Mouse (Mus musculus) kidney, adult 2 months (tissue): ENCODE measurements at regions not wholly inside any gene's neighbourhood (a gene's known extent, or its start where the extent isn't known, plus 50 kb on each side); places are given as distances from the start of the nearest gene placed in this dataset.

Experiments used
- DNase-seq: peaks from one replicate; pipeline ENCODE4 v3.0.0; 2021
- H3K27ac ChIP-seq: fragments of 200-500 bp; 2 replicates; pipeline ENCODE4 v1.5.1; 2012; ENCODE audit warnings: low read depth, low read length, control low read depth, inconsistent platforms; ENCODE audit not compliant: insufficient read depth
- H3K27me3 ChIP-seq: fragments of 200-500 bp; replicated peaks from 2 replicates; pipeline ENCODE4 v1.6.1; 2012; ENCODE audit warnings: mild to moderate bottlenecking, moderate library complexity, low read length, inconsistent platforms; ENCODE audit not compliant: control insufficient read depth, insufficient read depth
- H3K36me3 ChIP-seq: fragments of 200-500 bp; 2 replicates; pipeline ENCODE4 v1.6.1; 2012; ENCODE audit warnings: mild to moderate bottlenecking, moderate library complexity, low read length, inconsistent platforms; ENCODE audit not compliant: control insufficient read depth, insufficient read depth
- H3K4me1 ChIP-seq: fragments of 200-500 bp; 2 replicates; pipeline ENCODE4 v1.6.1; 2011; ENCODE audit warnings: low read length; ENCODE audit not compliant: control insufficient read depth, insufficient read depth
- H3K4me3 ChIP-seq: fragments of 200-500 bp; 2 replicates; pipeline ENCODE4 v1.5.1; 2011; ENCODE audit warnings: mild to moderate bottlenecking, low read depth, low read length, control low read depth; ENCODE audit not compliant: insufficient read depth
- CTCF ChIP-seq: fragments of 200-500 bp; conservative IDR thresholded peaks from 2 replicates; pipeline ENCODE4 v1.5.1; 2011; ENCODE audit warnings: low read depth, mild to moderate bottlenecking, control low read depth, low read length, moderate library complexity, mixed read lengths; ENCODE audit not compliant: insufficient read depth, insufficient read length
- POLR2A ChIP-seq: fragments of 200-500 bp; IDR thresholded peaks from one replicate; pipeline ENCODE4 v1.6.1; 2011; ENCODE audit warnings: low read depth, low read length, control low read depth
- WGBS: fragments of 180-500 bp; shearing (Covaris S2); methylation state at CpG from one replicate; pipeline ENCODE4 v1.1.7; 2018; 5-methylcytosine and 5-hydroxymethylcytosine counted together

GRCm38 (mm10) chr10:39267236-39267635, 101.4 kb upstream of the Fyn start:
- DNase-seq = no peak
- H3K4me1 ChIP-seq = no peaks in the 10 kb centered on the region; the same call in 1 of the 2 replicates
- H3K4me3 ChIP-seq = no peak overlapping the region
- WGBS = 85% methylated on average over 6 of the region's 6 CpGs
- H3K36me3 ChIP-seq = no peaks in the 10 kb centered on the region
- H3K27me3 ChIP-seq = no peaks in the 10 kb centered on the region
- TF ChIP-seq POLR2A (no peak), CTCF (no peak)
- H3K27ac ChIP-seq = no peak overlapping the region

GRCm38 (mm10) chr10:39266482-39266881, 102.2 kb upstream of the Fyn start:
- Histone ChIP-seq H3K27me3 (no peaks in the 10 kb centered on the region), H3K4me1 (no peaks in the 10 kb centered on the region; the same call in 1 of the 2 replicates), H3K4me3 (no peak overlapping the region), H3K27ac (peak overlapping the region; percentile 59; the same call in 1 of the 2 replicates), H3K36me3 (no peaks in the 10 kb centered on the region)
- no peak for TF ChIP-seq POLR2A
- TF ChIP-seq CTCF = no peak
- DNase-seq = peak; percentile 91
- 34% methylated on average over 5 of the region's 5 CpGs for WGBS

DNA sequence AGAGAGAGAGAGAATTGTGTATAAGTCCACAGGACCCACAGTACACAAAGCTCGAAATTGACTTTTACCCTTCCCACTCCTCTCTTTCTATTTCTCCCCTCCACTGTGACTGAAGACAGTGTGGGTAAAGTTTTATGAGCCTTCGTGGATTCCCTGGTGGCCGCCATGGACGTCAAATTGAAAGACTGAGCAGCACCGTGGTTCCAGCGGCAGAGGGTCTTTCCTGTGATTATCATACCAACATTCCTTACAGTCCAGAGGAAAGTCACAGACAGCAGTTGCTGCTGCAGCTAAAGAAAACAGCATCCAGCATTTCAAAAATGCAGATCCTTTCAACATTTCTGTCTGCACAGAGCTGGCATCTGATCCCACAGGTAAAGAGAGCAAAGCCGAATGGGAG, 98.9 kb upstream of the Ccn6 start:
- H3K4me3 ChIP-seq = no peak overlapping the region
- no peaks in the 10 kb centered on the region; the same call in 1 of the 2 replicates for H3K4me1 ChIP-seq
- 29% methylated on average over 7 of the region's 7 CpGs for WGBS
- H3K27me3 ChIP-seq = no peaks in the 10 kb centered on the region
- TF ChIP-seq CTCF = no peak
- no peak for TF ChIP-seq POLR2A
- no peaks in the 10 kb centered on the region for H3K36me3 ChIP-seq
- H3K27ac ChIP-seq = no peak overlapping the region
- DNase-seq = no peak

GRCm38 (mm10) chr10:39261174-39262145, 97.9 kb upstream of the Ccn6 start:
- TF ChIP-seq CTCF (no peak), POLR2A (no peak)
- 71% methylated on average over 8 of the region's 8 CpGs for WGBS
- Histone ChIP-seq H3K27me3 (no peaks in the 10 kb centered on the region), H3K36me3 (no peaks in the 10 kb centered on the region), H3K27ac (no peak overlapping the region), H3K4me3 (no peak overlapping the region), H3K4me1 (no peaks in the 10 kb centered on the region; the same call in 1 of the 2 replicates)
- no peak for DNase-seq

DNA sequence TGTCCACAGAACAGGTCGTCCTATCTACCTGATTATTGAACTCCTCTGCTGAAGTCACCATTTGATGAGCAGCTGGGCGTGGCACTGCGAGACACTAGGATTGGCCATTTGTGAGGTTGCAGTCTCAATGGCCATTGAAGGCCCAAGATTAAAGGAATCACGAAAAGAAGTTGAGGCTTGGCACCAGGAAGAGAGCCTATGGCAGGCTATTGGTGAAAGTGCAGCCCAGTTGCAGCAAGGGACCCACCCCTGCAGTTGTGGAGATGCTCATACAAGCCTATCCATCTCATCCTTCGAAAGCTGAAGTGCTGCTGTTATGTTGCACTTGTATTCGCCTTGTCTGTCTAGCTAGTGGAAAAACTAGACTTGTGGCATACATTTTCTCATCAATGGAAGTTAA, 96.5 kb upstream of the Ccn6 start:
- Histone ChIP-seq H3K4me1 (no peaks in the 10 kb centered on the region), H3K27ac (no peak overlapping the region), H3K36me3 (no peaks in the 10 kb centered on the region), H3K4me3 (no peak overlapping the region), H3K27me3 (no peaks in the 10 kb centered on the region)
- TF ChIP-seq CTCF (no peak), POLR2A (no peak)
- 92% methylated on average over 6 of the region's 6 CpGs for WGBS
- no peak for DNase-seq

DNA sequence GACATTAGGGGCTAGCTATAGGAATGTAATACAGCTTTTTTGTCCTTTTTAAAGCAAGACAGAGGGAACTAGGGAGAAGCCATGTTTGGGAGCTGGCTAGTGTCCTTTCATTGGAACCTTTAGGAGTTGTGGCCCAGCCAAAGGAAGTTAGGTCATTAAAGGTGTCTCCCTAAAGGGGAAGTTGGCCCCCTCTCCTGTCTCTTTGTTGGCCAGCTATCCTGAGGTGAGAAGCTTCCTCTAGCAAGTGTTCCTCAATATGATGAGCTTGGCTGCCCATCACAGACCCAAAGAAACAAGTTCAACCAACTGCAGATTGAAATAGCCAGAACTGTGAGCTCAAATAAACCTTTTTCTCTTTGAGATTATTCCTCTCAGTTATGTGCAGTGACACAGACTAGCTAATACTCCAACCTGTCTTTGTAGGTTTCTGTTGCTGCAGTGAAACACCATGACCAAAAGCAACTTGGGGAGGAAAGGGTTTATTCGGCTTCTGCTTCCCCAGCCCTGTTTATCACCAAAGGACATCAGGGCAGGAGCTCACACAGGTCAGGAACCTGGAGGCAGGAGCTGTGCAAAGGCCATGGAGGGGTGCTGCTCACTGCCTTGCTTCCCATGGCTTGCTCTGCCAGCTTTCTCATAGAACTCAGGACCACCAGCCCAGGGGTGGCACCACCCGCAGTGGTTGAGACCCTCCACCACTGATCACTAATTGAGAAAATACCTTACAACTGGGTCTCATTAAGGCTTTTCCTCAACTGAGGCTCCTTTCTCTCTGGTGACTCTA, 94.0 kb upstream of the Ccn6 start:
- Histone ChIP-seq H3K4me3 (no peak overlapping the region), H3K36me3 (no peaks in the 10 kb centered on the region), H3K4me1 (no peaks in the 10 kb centered on the region), H3K27ac (no peak overlapping the region), H3K27me3 (no peaks in the 10 kb centered on the region)
- no peak for DNase-seq
- WGBS = 93% methylated on average over 2 of the region's 2 CpGs
- TF ChIP-seq POLR2A = no peak
- TF ChIP-seq CTCF = no peak

DNA sequence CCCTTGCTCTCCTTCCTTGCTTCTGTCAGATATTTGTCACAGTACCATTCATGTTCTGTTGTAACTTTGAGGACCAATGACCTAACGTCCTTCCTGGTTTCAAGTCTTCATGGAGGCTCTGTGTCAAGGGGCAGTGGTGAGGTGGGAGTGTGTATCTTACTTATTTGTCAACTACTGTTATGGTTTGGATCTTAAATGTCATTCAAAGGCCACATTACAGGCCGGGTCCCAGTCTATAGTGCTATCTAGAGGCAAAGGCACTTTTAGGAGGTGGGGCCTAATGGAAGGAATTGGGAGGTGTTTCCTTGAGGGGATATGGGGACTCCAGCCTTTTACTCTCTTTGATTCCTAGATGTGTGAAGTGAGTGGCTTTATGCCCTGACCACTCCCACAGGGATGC, 91.0 kb upstream of the Ccn6 start:
- TF ChIP-seq POLR2A (no peak), CTCF (no peak)
- H3K4me1 ChIP-seq = no peaks in the 10 kb centered on the region
- H3K27me3 ChIP-seq = no peaks in the 10 kb centered on the region
- no peak overlapping the region for H3K4me3 ChIP-seq
- H3K36me3 ChIP-seq = no peaks in the 10 kb centered on the region
- H3K27ac ChIP-seq = no peak overlapping the region
- no peak for DNase-seq
- WGBS = 72% methylated on average over 2 of the region's 2 CpGs
